Mouse (Mus musculus): ENCODE data around the gene Cmc1. TPM values are rescaled to one million over a fixed set of nuclear protein-coding genes. Genes with fewer than 3 reads are reported as not detected.

Cmc1 gene
- polyA plus RNA-seq, 1 experiment, result 18.5 TPM

DNA sequence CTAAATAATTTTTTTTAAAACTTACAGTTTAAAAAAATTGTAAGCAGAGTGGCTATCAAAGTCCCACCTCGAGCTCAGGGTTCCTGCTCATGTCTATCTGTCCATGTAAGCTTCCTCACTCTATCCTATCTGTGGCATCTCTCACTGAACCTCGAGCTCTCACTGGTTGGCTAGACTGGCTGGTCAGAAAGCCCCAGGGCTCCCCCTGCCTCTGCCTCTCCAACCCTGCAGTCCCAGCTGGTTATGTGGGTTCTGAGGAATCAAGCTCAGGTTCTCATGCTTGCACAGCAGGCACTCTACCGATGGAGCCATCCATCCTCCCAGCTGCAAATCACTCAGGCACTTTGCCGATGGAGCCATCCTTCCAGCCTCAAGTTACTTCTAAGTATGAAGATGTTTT is 120.5 kb downstream of the Cmc1 start:
- Histone ChIP-seq H3ac (ENCODE audit: control insufficient read depth, insufficient read length, low read depth) (no peak overlapping the region), H3K79me3 (ENCODE audit: low read depth) (no peaks in the 10 kb centered on the region), H3K36me3 (ENCODE audit: control insufficient read depth, insufficient read depth) (no peaks in the 10 kb centered on the region), H3K27me3 (ENCODE audit: control insufficient read depth, insufficient read depth, insufficient read length) (no peaks in the 10 kb centered on the region), H3K4me3 (ENCODE audit: insufficient read depth, poor library complexity, severe bottlenecking) (no peak overlapping the region), H3K79me2 (ENCODE audit: control insufficient read depth, insufficient read depth) (no peaks in the 10 kb centered on the region)
- TF ChIP-seq CEBPB (IDR thresholded peaks at IDR 0.05; ENCODE audit: low read depth) (no peak), MYOG (IDR thresholded peaks at IDR 0.05; ENCODE audit: control insufficient read depth, extremely low read depth, insufficient read length) (no peak), MAX (IDR thresholded peaks at IDR 0.05) (no peak), MYOD1 (IDR thresholded peaks at IDR 0.05; ENCODE audit: control insufficient read depth, insufficient read length, low read depth) (no peak), FOSL1 (IDR thresholded peaks at IDR 0.05; ENCODE audit: insufficient read depth, low read length, poor library complexity, severe bottlenecking) (no peak)

DNA sequence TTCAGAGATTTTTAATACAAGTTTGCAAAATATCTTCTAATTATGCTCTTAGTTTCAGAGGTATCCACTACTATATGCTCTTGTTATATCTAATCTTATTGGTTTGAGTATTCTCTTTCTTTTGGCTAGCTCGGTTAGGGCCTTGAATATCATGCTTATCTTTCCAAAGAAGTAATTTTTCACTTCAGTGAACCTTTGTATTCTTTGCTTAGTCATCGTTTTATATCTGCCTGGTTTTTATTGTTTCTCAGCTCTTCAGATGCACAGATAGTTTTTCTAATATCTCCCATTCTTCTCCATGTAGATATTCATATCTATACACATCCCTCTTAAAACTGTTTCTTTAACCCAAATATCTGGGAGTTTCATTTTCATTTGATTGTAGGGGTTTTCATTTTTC is 125.0 kb downstream of the Cmc1 start:
- no peaks in the 10 kb centered on the region for H3K79me2 ChIP-seq (ENCODE audit: control insufficient read depth, insufficient read depth)
- H3K4me3 ChIP-seq (ENCODE audit: insufficient read depth, poor library complexity, severe bottlenecking), result no peak overlapping the region
- no peak overlapping the region for H3ac ChIP-seq (ENCODE audit: control insufficient read depth, insufficient read length, low read depth)
- H3K27me3 ChIP-seq (ENCODE audit: control insufficient read depth, insufficient read depth, insufficient read length), result no peaks in the 10 kb centered on the region
- no peaks in the 10 kb centered on the region for H3K36me3 ChIP-seq (ENCODE audit: control insufficient read depth, insufficient read depth)
- H3K79me3 ChIP-seq (ENCODE audit: low read depth), result no peaks in the 10 kb centered on the region
- TF ChIP-seq MAX (IDR thresholded peaks at IDR 0.05), result no peak
- no peak for TF ChIP-seq CTCF (IDR thresholded peaks at IDR 0.05; ENCODE audit: control insufficient read depth, insufficient read depth, insufficient read length)
- TF ChIP-seq MYOD1 (IDR thresholded peaks at IDR 0.05; ENCODE audit: control insufficient read depth, insufficient read length, low read depth), result no peak
- TF ChIP-seq FOSL1 (IDR thresholded peaks at IDR 0.05; ENCODE audit: insufficient read depth, low read length, poor library complexity, severe bottlenecking), result no peak
- no peak for TF ChIP-seq CEBPB (IDR thresholded peaks at IDR 0.05; ENCODE audit: low read depth)
- no peak for TF ChIP-seq MYOG (IDR thresholded peaks at IDR 0.05; ENCODE audit: control insufficient read depth, extremely low read depth, insufficient read length)
- TF ChIP-seq USF1 (IDR thresholded peaks at IDR 0.05; ENCODE audit: low read depth), result no peak

Other genes starting within 250 kb of the Cmc1 start
- gene Azi2, start 109.7 kb downstream of the Cmc1 start, polyA plus RNA-seq (2012; fragmentation: generic; extraction: Trizol), result 14.4 TPM